Mouse (Mus musculus) kidney, adult 2 months (tissue): ENCODE measurements around the gene Ehd4.

Experiments
- CTCF ChIP-seq: fragments of 200-500 bp; conservative IDR thresholded peaks from 2 replicates; pipeline ENCODE4 v1.5.1; 2011; ENCODE audit warnings: low read depth, mild to moderate bottlenecking, control low read depth, low read length, moderate library complexity, mixed read lengths; ENCODE audit not compliant: insufficient read depth, insufficient read length
- POLR2A ChIP-seq: fragments of 200-500 bp; IDR thresholded peaks from one replicate; pipeline ENCODE4 v1.6.1; 2011; ENCODE audit warnings: low read depth, low read length, control low read depth

DNA sequence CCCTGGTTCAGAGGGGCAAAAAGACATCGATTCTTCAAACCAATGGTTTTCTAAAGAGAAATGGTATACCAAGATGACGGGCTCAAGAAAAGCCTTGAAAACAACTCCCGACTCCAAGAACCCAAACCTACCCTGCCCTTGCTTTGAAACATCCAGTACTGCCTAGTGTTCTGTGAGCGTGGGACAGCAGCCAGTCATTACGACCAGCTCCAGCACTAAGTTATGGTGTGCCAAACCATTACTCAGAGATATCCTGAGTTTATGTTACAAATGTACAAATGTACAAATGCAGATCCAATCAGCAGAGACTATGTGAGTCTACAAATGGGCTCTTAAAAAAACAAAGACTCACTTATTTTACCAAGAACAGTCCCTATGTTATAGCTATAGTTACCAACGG lies 40.9 kb downstream of the Ehd4 start:
- TF ChIP-seq CTCF (no peak), POLR2A (no peak)
